Mouse (Mus musculus) common myeloid progenitor, adult 5-6 weeks (primary cell): ENCODE results near the gene Pnpla2. TPM values are rescaled to one million over a fixed set of nuclear protein-coding genes. Genes with fewer than 3 reads are reported as not detected.
"Not testable (repeated sequence)": the region's sequence is repeated elsewhere in the genome, so short reads cannot be mapped to it uniquely, and the experiment has no call there.

Experiments
- ATAC-seq: replicated peaks from 2 replicates; pipeline ENCODE4 v1.8.0; 2016; ENCODE audit warnings: low read depth, mild to moderate bottlenecking, moderate TSS enrichment, inconsistent platforms; ENCODE audit not compliant: poor library complexity, severe bottlenecking
- total RNA-seq: library from RNA; stranded (forward); fragments of 200-1000, 187-1606 nt; gene quantifications from 2 replicates; pipeline ENCODE4 v1.2.3, GENCODE M21; 2017

Gene Pnpla2
- total RNA-seq, 1 experiment from 2014 or later: 14.4 TPM

- peak; percentile 48 for ATAC-seq
These were observed 11.7 kb upstream of the Pnpla2 start for GRCm38 (mm10) chr7:141443081-141443821.

- ATAC-seq: peak; percentile 48
These were observed 11.2 kb upstream of the Pnpla2 start, which contains the start of gene Pidd1 for GRCm38 (mm10) chr7:141443828-141444237. Pidd1 (minus strand) TSS chr7:141444025.

- not testable (repeated sequence) for ATAC-seq
These were observed 8.6 kb upstream of the Pnpla2 start for GRCm38 (mm10) chr7:141446374-141446773.

GRCm38 (mm10) chr7:141447110-141447991 is 7.6 kb upstream of the Pnpla2 start, which contains the start of gene Rplp2:
Rplp2 (plus strand) TSS chr7:141447370.
- peak; percentile 82 for ATAC-seq

- ATAC-seq: no peak
These were observed 3.1 kb upstream of the Pnpla2 start for GRCm38 (mm10) chr7:141451928-141452327.

- ATAC-seq: no peak
These were observed 1.4 kb upstream of the Pnpla2 start for GRCm38 (mm10) chr7:141453636-141454035.

GRCm38 (mm10) chr7:141455610-141456314 is 764 bp downstream of the Pnpla2 start:
- ATAC-seq: peak; percentile 51

GRCm38 (mm10) chr7:141456739-141457138 is 1.7 kb downstream of the Pnpla2 start:
- ATAC-seq: no peak

GRCm38 (mm10) chr7:141457236-141457635 is 2.2 kb downstream of the Pnpla2 start:
- no peak for ATAC-seq

GRCm38 (mm10) chr7:141457986-141458660 is 3.1 kb downstream of the Pnpla2 start:
- ATAC-seq: no peak

- ATAC-seq: no peak
These were observed 3.7 kb downstream of the Pnpla2 start for GRCm38 (mm10) chr7:141458661-141459060.

GRCm38 (mm10) chr7:141459301-141459711 is 4.3 kb downstream of the Pnpla2 start:
- ATAC-seq: no peak

GRCm38 (mm10) chr7:141460001-141460390 is 5.0 kb downstream of the Pnpla2 start:
- ATAC-seq: no peak

GRCm38 (mm10) chr7:141460391-141461113 is 5.6 kb downstream of the Pnpla2 start, which contains the start of gene Cracr2b:
Cracr2b (plus strand) TSS chr7:141461094.
- ATAC-seq: no peak

GRCm38 (mm10) chr7:141461521-141462332 is 6.7 kb downstream of the Pnpla2 start:
- peak; percentile 12; the same call in 1 of the 2 replicates for ATAC-seq

GRCm38 (mm10) chr7:141462333-141462821 is 7.4 kb downstream of the Pnpla2 start:
- ATAC-seq: no peak

- no peak for ATAC-seq
These were observed 9.0 kb downstream of the Pnpla2 start for GRCm38 (mm10) chr7:141463824-141464602.
